Mouse (Mus musculus) liver, embryonic 11.5 days (tissue): ENCODE data around the gene Cbx6. TPM values are rescaled to one million over a fixed set of nuclear protein-coding genes. Genes with fewer than 3 reads are reported as not detected.
"Not testable (repeated sequence)": the region's sequence is repeated elsewhere in the genome, so short reads cannot be mapped to it uniquely, and the experiment has no call there.

ENCODE experiments used
- ATAC-seq: fragments of 200-750 bp; cut with Nextera tagmentation; replicated peaks from 2 replicates; pipeline ENCODE4 v1.8.0; 2017; ENCODE audit warnings: moderate number of reproducible peaks, mild to moderate bottlenecking, moderate TSS enrichment, moderate library complexity; ENCODE audit not compliant: low FRiP score
- DNase-seq: peaks from one replicate; pipeline ENCODE4 v3.0.0-alpha.2; 2017; ENCODE audit warnings: low spot score
- H3K27ac ChIP-seq: fragments of 300-500 bp; sonication (generic); 2 replicates; pipeline ENCODE4 v1.5.1; 2014; ENCODE audit warnings: mild to moderate bottlenecking, low read depth, low read length, control low read depth
- H3K27me3 ChIP-seq: fragments of 300-500 bp; sonication (generic); replicated peaks from 2 replicates; pipeline ENCODE4 v1.6.1; 2014; ENCODE audit warnings: low read length, mixed read lengths; ENCODE audit not compliant: control insufficient read depth, insufficient read depth
- H3K36me3 ChIP-seq: fragments of 300-500 bp; sonication (generic); 2 replicates; pipeline ENCODE4 v1.6.1; 2014; ENCODE audit warnings: mild to moderate bottlenecking, low read length, moderate library complexity, mixed read lengths; ENCODE audit not compliant: control insufficient read depth, insufficient read depth
- H3K4me1 ChIP-seq: fragments of 300-500 bp; sonication (generic); replicated peaks from 2 replicates; pipeline ENCODE4 v1.6.1; 2014; ENCODE audit warnings: low read length, mixed read lengths; ENCODE audit not compliant: control insufficient read depth, insufficient read depth
- H3K4me2 ChIP-seq: fragments of 300-500 bp; sonication (generic); 2 replicates; pipeline ENCODE4 v1.6.1; 2014; ENCODE audit warnings: mild to moderate bottlenecking, control low read depth, moderate library complexity
- H3K4me3 ChIP-seq: fragments of 300-500 bp; sonication (generic); 2 replicates; pipeline ENCODE4 v1.5.1; 2014; ENCODE audit warnings: low read depth, low read length, control low read depth
- H3K9ac ChIP-seq: fragments of 300-500 bp; sonication (generic); 2 replicates; pipeline ENCODE4 v1.6.1; 2014; ENCODE audit warnings: low read depth, low read length, control low read depth
- H3K9me3 ChIP-seq: fragments of 300-500 bp; sonication (generic); 2 replicates; pipeline ENCODE4 v1.6.1; 2016; ENCODE audit warnings: low read length, inconsistent platforms, mixed read lengths; ENCODE audit not compliant: control insufficient read depth
- WGBS: fragments of 180-500 bp; shearing (Covaris S2); extraction: QIAGEN DNeasy Blood & Tissue Kit; methylation state at CpG from one replicate; pipeline ENCODE4 v1.1.7; 2014; 5-methylcytosine and 5-hydroxymethylcytosine counted together
- polyA plus RNA-seq: library from polyadenylated mRNA; unstranded; fragments of >200 nt; fragmentation: Nextera tagmentation; extraction: Ambion mirVana; gene quantifications from 2 replicates; pipeline ENCODE4 v1.2.1, GENCODE M21; 2014

The Cbx6 gene
- polyA plus RNA-seq, 1 experiment from 2014 or later, result 16.3 TPM

DNA sequence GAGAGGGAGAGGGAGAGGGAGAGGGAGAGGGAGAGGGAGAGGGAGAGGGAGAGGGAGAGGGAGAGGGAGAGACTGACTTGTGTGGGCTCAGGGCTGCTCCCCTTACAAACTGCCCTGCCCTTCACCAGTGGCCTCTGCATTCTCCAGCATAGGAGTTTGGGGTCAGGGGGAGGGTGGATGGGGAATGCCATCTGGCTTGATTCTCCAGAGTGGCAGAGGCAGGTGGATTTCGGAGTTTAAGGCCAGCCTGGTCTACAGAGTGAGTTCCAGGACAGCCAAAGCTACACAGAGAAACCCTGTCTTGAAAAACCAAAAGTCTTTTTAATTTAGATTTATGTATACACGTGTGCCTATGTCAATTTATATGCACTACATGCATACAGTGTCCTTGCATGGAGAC is 21.6 kb downstream of the Cbx6 start:
- ATAC-seq, H3K4me2 ChIP-seq, H3K9ac ChIP-seq, H3K4me3 ChIP-seq, H3K4me1 ChIP-seq, H3K9me3 ChIP-seq, H3K27me3 ChIP-seq, H3K27ac ChIP-seq, H3K36me3 ChIP-seq, DNase-seq: not testable (repeated sequence)
- 47% methylated on average over 2 of the region's 2 CpGs for WGBS

DNA sequence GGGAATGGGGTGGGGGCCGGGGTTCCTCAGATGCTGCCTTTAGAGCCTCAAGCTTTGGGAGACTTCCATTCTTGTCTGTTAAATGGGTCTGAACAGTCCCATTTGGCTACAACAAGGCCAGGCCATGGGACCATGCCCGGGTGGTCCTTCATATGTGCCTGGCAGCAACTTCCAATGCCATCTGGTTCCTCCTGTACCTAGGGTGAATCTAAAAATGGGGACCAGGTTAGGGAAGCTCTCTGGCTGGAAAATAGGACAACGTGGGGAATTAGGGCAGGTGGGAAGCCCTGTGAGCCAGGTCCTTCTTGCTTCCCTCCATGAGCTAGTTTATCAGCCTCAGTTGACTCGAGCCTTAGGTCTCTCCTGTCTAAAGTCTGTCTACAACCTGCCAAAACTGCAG is 23.5 kb downstream of the Cbx6 start:
- no peak for DNase-seq
- H3K9me3 ChIP-seq, result no peaks in the 10 kb centered on the region
- H3K36me3 ChIP-seq, result no peaks in the 10 kb centered on the region
- no peak overlapping the region for H3K4me3 ChIP-seq
- no peak for ATAC-seq
- no peak overlapping the region for H3K27ac ChIP-seq
- 62% methylated on average over 4 of the region's 4 CpGs for WGBS
- H3K4me1 ChIP-seq, result no peaks in the 10 kb centered on the region
- no peak overlapping the region for H3K9ac ChIP-seq
- peaks cover 24% of the 10 kb centered on the region for H3K27me3 ChIP-seq
- no peak overlapping the region for H3K4me2 ChIP-seq

DNA sequence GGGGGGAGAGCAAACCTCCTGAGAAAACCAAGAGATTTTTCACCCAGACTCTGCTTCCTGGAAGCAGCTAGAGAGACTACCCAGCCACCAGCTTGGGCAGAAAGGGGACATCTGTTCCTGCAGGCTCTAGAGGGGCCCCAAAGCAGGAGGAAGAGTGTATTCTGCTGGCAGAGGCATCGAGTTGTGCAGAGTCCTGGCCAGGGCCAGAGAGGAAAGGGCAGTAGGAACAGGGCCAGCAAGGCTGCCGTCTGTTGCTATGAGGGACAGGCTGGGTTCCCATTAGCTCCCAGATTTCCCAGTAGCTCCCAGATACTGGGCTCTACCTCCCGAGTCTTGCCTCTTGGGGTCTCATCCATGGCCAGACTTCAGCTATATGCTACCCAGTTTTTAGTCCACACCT is 24.4 kb downstream of the Cbx6 start:
- ATAC-seq (no peak), DNase-seq (no peak)
- H3K9ac ChIP-seq, result no peak overlapping the region
- no peaks in the 10 kb centered on the region for H3K4me1 ChIP-seq
- no peak overlapping the region for H3K4me2 ChIP-seq
- H3K4me3 ChIP-seq, result no peak overlapping the region
- H3K9me3 ChIP-seq, result no peaks in the 10 kb centered on the region
- 43% methylated on average over 3 of the region's 3 CpGs for WGBS
- no peak overlapping the region for H3K27ac ChIP-seq
- H3K27me3 ChIP-seq, result peaks cover 34% of the 10 kb centered on the region
- H3K36me3 ChIP-seq, result no peaks in the 10 kb centered on the region

- no peak for DNase-seq
- Histone ChIP-seq H3K27ac (no peak overlapping the region), H3K27me3 (peaks cover 48% of the 10 kb centered on the region), H3K4me2 (no peak overlapping the region), H3K9ac (no peak overlapping the region), H3K9me3 (no peaks in the 10 kb centered on the region), H3K4me1 (peaks cover 5% of the 10 kb centered on the region; the same call in 1 of the 2 replicates), H3K4me3 (no peak overlapping the region), H3K36me3 (no peaks in the 10 kb centered on the region)
- no peak for ATAC-seq
- WGBS, result 57% methylated on average over 5 of the region's 5 CpGs
These were observed 25.8 kb downstream of the Cbx6 start for GRCm38 (mm10) chr15:79808658-79809057.

GRCm38 (mm10) chr15:79808114-79808513 is 26.4 kb downstream of the Cbx6 start:
- Histone ChIP-seq H3K36me3 (no peaks in the 10 kb centered on the region), H3K27ac (no peak overlapping the region), H3K9me3 (no peaks in the 10 kb centered on the region), H3K27me3 (peaks cover 53% of the 10 kb centered on the region), H3K9ac (no peak overlapping the region), H3K4me2 (no peak overlapping the region), H3K4me1 (peaks cover 5% of the 10 kb centered on the region; the same call in 1 of the 2 replicates), H3K4me3 (no peak overlapping the region)
- DNase-seq (no peak), ATAC-seq (no peak)
- 35% methylated on average over 5 of the region's 5 CpGs for WGBS

DNA sequence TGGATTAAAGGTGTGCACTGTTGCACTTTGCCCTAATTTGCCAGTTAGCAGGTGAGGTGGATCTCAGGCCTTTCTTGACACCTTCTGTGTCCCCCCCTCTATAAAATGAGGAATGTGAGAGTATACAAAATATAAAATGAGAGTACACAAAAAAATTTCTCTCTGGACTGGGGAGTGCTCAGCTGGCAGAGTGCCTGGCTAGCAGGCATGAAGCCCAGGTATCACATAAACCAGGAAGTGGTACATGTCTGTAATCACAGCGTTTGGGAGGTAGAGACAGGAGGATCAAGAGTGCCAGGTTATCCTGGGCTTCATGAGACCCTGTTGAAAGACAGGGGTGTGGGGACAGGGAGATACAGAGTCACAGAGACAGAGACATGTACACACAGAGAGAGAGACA is 27.4 kb downstream of the Cbx6 start:
- ATAC-seq, result no peak
- no peak overlapping the region for H3K27ac ChIP-seq
- no peak for DNase-seq
- H3K4me3 ChIP-seq, result no peak overlapping the region
- H3K36me3 ChIP-seq, result no peaks in the 10 kb centered on the region
- peaks cover 5% of the 10 kb centered on the region; the same call in 1 of the 2 replicates for H3K4me1 ChIP-seq
- H3K9ac ChIP-seq, result no peak overlapping the region
- 33% methylated on average over 1 of the region's 1 CpGs for WGBS
- H3K4me2 ChIP-seq, result no peak overlapping the region
- H3K9me3 ChIP-seq, result no peaks in the 10 kb centered on the region
- H3K27me3 ChIP-seq, result peaks cover 64% of the 10 kb centered on the region

DNA sequence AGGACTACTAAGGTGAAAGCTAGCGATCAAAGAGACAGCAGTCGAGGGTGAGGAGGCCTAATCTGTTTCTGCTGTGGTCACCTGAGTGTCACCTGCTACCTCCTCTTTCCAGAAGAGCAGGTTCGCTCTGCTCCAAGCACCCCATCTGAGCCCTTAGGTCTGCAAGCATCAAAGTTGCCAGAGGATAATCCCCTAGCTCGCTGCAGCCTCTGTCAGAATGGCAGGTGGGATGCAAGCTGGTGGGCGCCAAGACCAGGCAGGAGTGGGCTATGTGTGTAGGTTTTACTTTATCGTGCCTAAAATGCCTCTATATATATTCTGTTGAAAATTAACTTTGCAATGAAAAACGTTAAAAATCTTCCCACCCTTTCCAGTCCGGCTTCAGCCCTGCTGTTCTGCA is 29.2 kb downstream of the Cbx6 start:
- Histone ChIP-seq H3K9ac (no peak overlapping the region), H3K4me1 (peaks cover 5% of the 10 kb centered on the region; the same call in 1 of the 2 replicates), H3K4me2 (no peak overlapping the region), H3K27ac (no peak overlapping the region), H3K4me3 (no peak overlapping the region), H3K9me3 (no peaks in the 10 kb centered on the region), H3K27me3 (peaks cover 77% of the 10 kb centered on the region), H3K36me3 (no peaks in the 10 kb centered on the region)
- ATAC-seq, result no peak
- 22% methylated on average over 8 of the region's 8 CpGs for WGBS
- DNase-seq, result no peak

GRCm38 (mm10) chr15:79804352-79805071 is 30.0 kb downstream of the Cbx6 start, which contains the start of gene Nptxr:
TSS of gene Nptxr (minus strand) at chr15:79804766.
- Histone ChIP-seq H3K4me2 (peak within 1 kb of the TSS; percentile 71), H3K4me3 (peak within 1 kb of the TSS; percentile 58), H3K27me3 (peaks cover 82% of the 10 kb centered on the region), H3K4me1 (peaks cover 5% of the 10 kb centered on the region; the same call in 1 of the 2 replicates), H3K9me3 (no peaks in the 10 kb centered on the region), H3K9ac (no peak within 1 kb of the TSS), H3K36me3 (no peaks in the 10 kb centered on the region), H3K27ac (no peak within 1 kb of the TSS)
- DNase-seq, result peak; percentile 49
- ATAC-seq, result peak; percentile 45; the same call in 1 of the 2 replicates
- WGBS, result under 1% methylated on average over 70 of the region's 91 CpGs
